Mouse (Mus musculus): Measurements from ENCODE around the gene Thtpa. TPM values are rescaled to one million over a fixed set of nuclear protein-coding genes. Genes with fewer than 3 reads are reported as not detected.
A peak's percentile ranks its signal among the peaks of the same experiment; 100 is the strongest.

Thtpa gene
- 29.8 and 30.7 TPM in 2 replicates for polyA plus RNA-seq (2015; fragmentation: Nextera tagmentation; extraction: Ambion mirVana)

- Histone ChIP-seq H3K4me3 (peak within 1 kb of the TSS; percentile 55), H3K36me3 (peaks cover 8% of the 10 kb centered on the region; the same call in 1 of the 2 replicates), H3K27ac (peak within 1 kb of the TSS; percentile 95), H3K4me1 (replicated peaks) (peaks cover 57% of the 10 kb centered on the region), H3K4me2 (peak within 1 kb of the TSS; percentile 81), H3K9ac (peak within 1 kb of the TSS; percentile 81), H3K27me3 (no peaks in the 10 kb centered on the region), H3K9me3 (no peaks in the 10 kb centered on the region)
- 1% methylated on average over 30 of the region's 30 CpGs for WGBS
- peak; percentile 50 for ATAC-seq (ENCODE audit: low FRiP score)
These were observed at the start of gene Thtpa for GRCm38 (mm10) chr14:55094704-55095231. Gene Thtpa, plus strand, starts transcription at chr14:55094784.

- H3K4me1 ChIP-seq (replicated peaks): peaks cover 9% of the 10 kb centered on the region
- H3K4me3 ChIP-seq: no peak overlapping the region
- H3K27me3 ChIP-seq: no peaks in the 10 kb centered on the region
- H3K4me2 ChIP-seq: no peak overlapping the region
- H3K27ac ChIP-seq: no peak overlapping the region
- ATAC-seq (ENCODE audit: low FRiP score): no peak
- 83% methylated on average over 2 of the region's 2 CpGs for WGBS
- H3K9me3 ChIP-seq: no peaks in the 10 kb centered on the region
- no peaks in the 10 kb centered on the region for H3K36me3 ChIP-seq
- no peak overlapping the region for H3K9ac ChIP-seq
These were observed 46.5 kb upstream of the Thtpa start for GRCm38 (mm10) chr14:55047971-55048531.

- Histone ChIP-seq H3K9ac (peak overlapping the region; percentile 5; the same call in 1 of the 2 replicates), H3K36me3 (no peaks in the 10 kb centered on the region), H3K4me1 (replicated peaks) (peaks cover 50% of the 10 kb centered on the region), H3K4me2 (peak overlapping the region; percentile 51), H3K27ac (peak overlapping the region; percentile 95), H3K4me3 (no peak overlapping the region), H3K27me3 (no peaks in the 10 kb centered on the region), H3K9me3 (no peaks in the 10 kb centered on the region)
- 64% methylated on average over 9 of the region's 9 CpGs for WGBS
- peak; percentile 53 for ATAC-seq (ENCODE audit: low FRiP score)
These were observed 42.1 kb upstream of the Thtpa start for GRCm38 (mm10) chr14:55052496-55052895.

- peak overlapping the region; percentile 51 for H3K4me2 ChIP-seq
- no peaks in the 10 kb centered on the region for H3K36me3 ChIP-seq
- ATAC-seq (ENCODE audit: low FRiP score): no peak
- H3K27me3 ChIP-seq: no peaks in the 10 kb centered on the region
- no peak overlapping the region for H3K9ac ChIP-seq
- whole genome bisulfite sequencing: 49% methylated on average over 4 of the region's 4 CpGs
- H3K4me3 ChIP-seq: no peak overlapping the region
- H3K4me1 ChIP-seq (replicated peaks): peaks cover 55% of the 10 kb centered on the region
- peak overlapping the region; percentile 95 for H3K27ac ChIP-seq
- no peaks in the 10 kb centered on the region for H3K9me3 ChIP-seq
These were observed 41.5 kb upstream of the Thtpa start for GRCm38 (mm10) chr14:55053050-55053449.

- Histone ChIP-seq H3K4me3 (peak overlapping the region; percentile 35), H3K9ac (peak overlapping the region; percentile 63), H3K27me3 (no peaks in the 10 kb centered on the region), H3K4me2 (peak overlapping the region; percentile 51), H3K36me3 (no peaks in the 10 kb centered on the region), H3K27ac (peak overlapping the region; percentile 95), H3K9me3 (no peaks in the 10 kb centered on the region), H3K4me1 (replicated peaks) (peaks cover 61% of the 10 kb centered on the region)
- WGBS: 71% methylated on average over 17 of the region's 17 CpGs
- peak; percentile 78 for ATAC-seq (ENCODE audit: low FRiP score)
These were observed 40.8 kb upstream of the Thtpa start for GRCm38 (mm10) chr14:55053708-55054190.

GRCm38 (mm10) chr14:55054191-55054749 lies 40.3 kb upstream of the Thtpa start:
- H3K9ac ChIP-seq: peak overlapping the region; percentile 63

GRCm38 (mm10) chr14:55055167-55055834 lies 39.3 kb upstream of the Thtpa start:
- H3K4me1 ChIP-seq (replicated peaks): peaks cover 71% of the 10 kb centered on the region

More at GRCm38 (mm10) chr14:55054191-55054749, 40.3 kb upstream of the Thtpa start:
- WGBS: 65% methylated on average over 10 of the region's 10 CpGs
- peak; percentile 30 for ATAC-seq (ENCODE audit: low FRiP score)
- Histone ChIP-seq H3K9me3 (no peaks in the 10 kb centered on the region), H3K4me2 (peak overlapping the region; percentile 51), H3K27me3 (no peaks in the 10 kb centered on the region), H3K4me1 (replicated peaks) (peaks cover 63% of the 10 kb centered on the region), H3K4me3 (peak overlapping the region; percentile 35), H3K36me3 (no peaks in the 10 kb centered on the region), H3K27ac (peak overlapping the region; percentile 95)

GRCm38 (mm10) chr14:55059009-55059408 lies 35.6 kb upstream of the Thtpa start:
- no peak for ATAC-seq (ENCODE audit: low FRiP score)
- Histone ChIP-seq H3K4me3 (no peak overlapping the region), H3K9ac (no peak overlapping the region), H3K9me3 (no peaks in the 10 kb centered on the region), H3K4me1 (replicated peaks) (peaks cover 91% of the 10 kb centered on the region), H3K36me3 (peaks cover 21% of the 10 kb centered on the region), H3K27me3 (no peaks in the 10 kb centered on the region), H3K27ac (no peak overlapping the region), H3K4me2 (peak overlapping the region; percentile 51; the same call in 1 of the 2 replicates)
- WGBS: 95% methylated on average over 1 of the region's 1 CpGs

More at GRCm38 (mm10) chr14:55055167-55055834, 39.3 kb upstream of the Thtpa start:
- H3K4me3 ChIP-seq: peak overlapping the region; percentile 35
- peak; percentile 41 for ATAC-seq (ENCODE audit: low FRiP score)
- no peaks in the 10 kb centered on the region for H3K27me3 ChIP-seq
- peak overlapping the region; percentile 51 for H3K4me2 ChIP-seq
- H3K9ac ChIP-seq: peak overlapping the region; percentile 63; the same call in 1 of the 2 replicates
- peak overlapping the region; percentile 95 for H3K27ac ChIP-seq
- H3K9me3 ChIP-seq: no peaks in the 10 kb centered on the region
- H3K36me3 ChIP-seq: no peaks in the 10 kb centered on the region
- 58% methylated on average over 11 of the region's 11 CpGs for WGBS

GRCm38 (mm10) chr14:55059931-55060330 lies 34.7 kb upstream of the Thtpa start:
- Histone ChIP-seq H3K9me3 (no peaks in the 10 kb centered on the region), H3K4me3 (no peak overlapping the region), H3K4me1 (replicated peaks) (peaks cover 87% of the 10 kb centered on the region), H3K27ac (no peak overlapping the region), H3K36me3 (peaks cover 30% of the 10 kb centered on the region), H3K4me2 (no peak overlapping the region), H3K27me3 (no peaks in the 10 kb centered on the region), H3K9ac (no peak overlapping the region)
- 63% methylated on average over 5 of the region's 5 CpGs for WGBS
- ATAC-seq (ENCODE audit: low FRiP score): no peak

- peak overlapping the region; percentile 29; the same call in 1 of the 2 replicates for H3K4me2 ChIP-seq
- WGBS: 53% methylated on average over 7 of the region's 7 CpGs
- no peak for ATAC-seq (ENCODE audit: low FRiP score)
- H3K27ac ChIP-seq: no peak overlapping the region; the same call in 1 of the 2 replicates
- H3K4me1 ChIP-seq (replicated peaks): peaks cover 71% of the 10 kb centered on the region
- H3K36me3 ChIP-seq: peaks cover 49% of the 10 kb centered on the region
- no peaks in the 10 kb centered on the region for H3K27me3 ChIP-seq
- H3K4me3 ChIP-seq: no peak overlapping the region
- no peak overlapping the region for H3K9ac ChIP-seq
- H3K9me3 ChIP-seq: no peaks in the 10 kb centered on the region
These were observed 32.7 kb upstream of the Thtpa start for GRCm38 (mm10) chr14:55061845-55062244.

- Histone ChIP-seq H3K27ac (peak overlapping the region; percentile 64), H3K4me1 (replicated peaks) (peaks cover 64% of the 10 kb centered on the region), H3K4me3 (no peak overlapping the region), H3K9ac (peak overlapping the region; percentile 60), H3K4me2 (peak overlapping the region; percentile 29), H3K9me3 (no peaks in the 10 kb centered on the region), H3K27me3 (no peaks in the 10 kb centered on the region), H3K36me3 (peaks cover 57% of the 10 kb centered on the region)
- ATAC-seq (ENCODE audit: low FRiP score): peak; percentile 33
- WGBS: 23% methylated on average over 17 of the region's 17 CpGs
These were observed 32.0 kb upstream of the Thtpa start for GRCm38 (mm10) chr14:55062626-55063025.

GRCm38 (mm10) chr14:55063117-55063516 lies 31.5 kb upstream of the Thtpa start:
- H3K4me1 ChIP-seq (replicated peaks): peaks cover 59% of the 10 kb centered on the region
- peak overlapping the region; percentile 29 for H3K4me2 ChIP-seq
- peaks cover 62% of the 10 kb centered on the region for H3K36me3 ChIP-seq
- H3K9ac ChIP-seq: peak overlapping the region; percentile 60
- WGBS: 91% methylated on average over 5 of the region's 5 CpGs
- H3K27me3 ChIP-seq: no peaks in the 10 kb centered on the region
- peak overlapping the region; percentile 64 for H3K27ac ChIP-seq
- H3K9me3 ChIP-seq: no peaks in the 10 kb centered on the region
- 0 out of 2 replicates have a peak, but pooled peaks have one; percentile 1 for ATAC-seq (ENCODE audit: low FRiP score)
- no peak overlapping the region for H3K4me3 ChIP-seq

Data from hindbrain, embryonic 13.5 days (tissue).